Mouse (Mus musculus): ENCODE results near the gene Spata32. TPM values are rescaled to one million over a fixed set of nuclear protein-coding genes. Genes with fewer than 3 reads are reported as not detected.

Spata32 gene
- polyA plus RNA-seq, 1 experiment = not detected

DNA sequence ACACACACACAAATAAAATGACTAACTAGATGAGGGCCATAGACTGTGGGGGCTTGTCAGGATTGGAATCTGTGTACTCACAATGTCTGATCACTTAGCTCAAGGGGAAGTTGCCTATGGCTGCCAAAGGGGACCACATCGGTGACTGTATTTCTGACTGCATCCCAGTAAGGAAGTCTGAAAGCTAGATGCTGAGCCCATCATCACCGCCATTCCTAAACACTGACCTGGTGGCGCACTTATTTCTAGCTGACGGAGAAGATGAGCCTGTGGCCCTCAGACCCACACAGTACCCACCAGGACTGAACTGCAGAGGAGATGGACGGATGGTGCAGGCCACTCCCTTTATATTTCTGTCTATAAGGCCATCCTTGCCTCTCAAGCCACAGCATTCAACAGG, 41.8 kb upstream of the Spata32 start:
- TF ChIP-seq CTCF (IDR thresholded peaks at IDR 0.05; ENCODE audit: low read depth, low read length) (no peak), POLR2A (IDR thresholded peaks at IDR 0.05; ENCODE audit: insufficient read depth, low read length) (no peak)
- H3K27me3 ChIP-seq (ENCODE audit: control insufficient read depth, insufficient read depth, low read length, poor library complexity, severe bottlenecking) = no peaks in the 10 kb centered on the region

DNA sequence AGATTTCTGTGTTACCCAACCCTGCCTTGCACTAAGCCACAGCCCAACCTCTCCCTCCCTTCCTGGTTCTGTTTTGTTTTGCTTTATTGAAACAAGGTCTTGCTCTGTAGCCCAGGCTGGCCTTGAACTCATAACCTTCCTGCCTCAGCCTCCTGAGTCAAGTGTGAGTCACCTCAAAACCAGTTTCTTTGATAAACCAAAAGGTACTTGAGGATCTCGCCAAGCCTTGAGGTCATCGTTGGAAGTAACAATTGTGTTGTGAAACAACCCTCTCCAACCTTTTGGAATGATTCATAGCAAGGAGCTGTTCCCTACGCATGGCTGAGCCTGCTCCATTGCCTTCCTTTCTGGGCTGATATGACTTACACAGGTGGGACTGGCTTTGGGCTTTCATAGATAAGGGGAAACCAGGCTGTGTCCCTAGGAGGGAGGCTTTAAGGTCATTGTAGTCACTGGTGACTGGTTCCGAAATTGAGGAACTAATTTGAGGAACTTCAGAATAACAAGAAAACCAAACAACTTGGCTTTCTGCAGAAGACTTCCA, 39.8 kb upstream of the Spata32 start:
- H3K27me3 ChIP-seq (ENCODE audit: control insufficient read depth, insufficient read depth, low read length, poor library complexity, severe bottlenecking) = no peaks in the 10 kb centered on the region
- H3K36me3 ChIP-seq (ENCODE audit: control insufficient read depth, insufficient read depth, low read length, poor library complexity, severe bottlenecking) = no peaks in the 10 kb centered on the region
- TF ChIP-seq CTCF (IDR thresholded peaks at IDR 0.05; ENCODE audit: low read depth, low read length) (no peak), POLR2A (IDR thresholded peaks at IDR 0.05; ENCODE audit: insufficient read depth, low read length) (no peak), EP300 (IDR thresholded peaks at IDR 0.05; ENCODE audit: insufficient read depth, low read depth, low read length) (no peak)
- H3K9me3 ChIP-seq (replicated peaks; ENCODE audit: control insufficient read depth, insufficient read depth, low read length, poor library complexity, severe bottlenecking) = no peaks in the 10 kb centered on the region
- H3K4me1 ChIP-seq (ENCODE audit: control insufficient read depth, insufficient read depth, low read length) = no peaks in the 10 kb centered on the region
- no peak overlapping the region for H3K4me3 ChIP-seq (ENCODE audit: low read depth, low read length)
- no peak overlapping the region for H3K27ac ChIP-seq (ENCODE audit: insufficient read depth, low read length)
- H3K9ac ChIP-seq (ENCODE audit: low read depth, poor library complexity, severe bottlenecking) = no peak overlapping the region

More for the DNA sequence above, 41.8 kb upstream of the Spata32 start:
- no peak overlapping the region for H3K4me3 ChIP-seq (ENCODE audit: low read depth, low read length)
- no peak overlapping the region for H3K27ac ChIP-seq (ENCODE audit: insufficient read depth, low read length)
- H3K9ac ChIP-seq (ENCODE audit: low read depth, poor library complexity, severe bottlenecking) = no peak overlapping the region
- H3K9me3 ChIP-seq (replicated peaks; ENCODE audit: control insufficient read depth, insufficient read depth, low read length, poor library complexity, severe bottlenecking) = no peaks in the 10 kb centered on the region
- no peaks in the 10 kb centered on the region for H3K36me3 ChIP-seq (ENCODE audit: control insufficient read depth, insufficient read depth, low read length, poor library complexity, severe bottlenecking)
- no peaks in the 10 kb centered on the region for H3K4me1 ChIP-seq (ENCODE audit: control insufficient read depth, insufficient read depth, low read length)

DNA sequence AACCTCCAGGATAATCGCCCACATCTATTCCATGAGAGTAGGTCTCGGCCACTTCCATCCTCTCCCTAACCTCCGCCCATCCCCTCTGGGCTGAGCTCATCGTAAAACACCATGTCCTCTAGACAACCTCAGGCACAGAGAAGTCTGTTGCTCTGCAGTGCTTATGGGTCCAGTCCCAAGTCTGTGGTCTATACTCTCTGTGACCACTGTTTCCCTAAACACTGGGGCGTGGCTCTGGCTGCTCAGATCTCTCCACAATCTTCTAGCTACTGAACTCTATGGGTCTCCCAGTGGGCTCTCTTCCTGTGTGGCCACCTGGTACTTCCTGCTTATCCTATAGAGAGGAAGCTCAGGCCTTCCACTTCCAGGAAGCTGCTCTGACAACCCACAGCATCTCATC, 35.4 kb upstream of the Spata32 start:
- H3K4me1 ChIP-seq (ENCODE audit: control insufficient read depth, insufficient read depth, low read length) = no peaks in the 10 kb centered on the region
- no peak for TF ChIP-seq POLR2A (IDR thresholded peaks at IDR 0.05; ENCODE audit: insufficient read depth, low read length)
- no peaks in the 10 kb centered on the region for H3K9me3 ChIP-seq (replicated peaks; ENCODE audit: control insufficient read depth, insufficient read depth, low read length, poor library complexity, severe bottlenecking)
- no peak overlapping the region for H3K9ac ChIP-seq (ENCODE audit: low read depth, poor library complexity, severe bottlenecking)
- no peaks in the 10 kb centered on the region for H3K36me3 ChIP-seq (ENCODE audit: control insufficient read depth, insufficient read depth, low read length, poor library complexity, severe bottlenecking)
- no peaks in the 10 kb centered on the region for H3K27me3 ChIP-seq (ENCODE audit: control insufficient read depth, insufficient read depth, low read length, poor library complexity, severe bottlenecking)
- H3K4me3 ChIP-seq (ENCODE audit: low read depth, low read length) = no peak overlapping the region
- H3K27ac ChIP-seq (ENCODE audit: insufficient read depth, low read length) = no peak overlapping the region

DNA sequence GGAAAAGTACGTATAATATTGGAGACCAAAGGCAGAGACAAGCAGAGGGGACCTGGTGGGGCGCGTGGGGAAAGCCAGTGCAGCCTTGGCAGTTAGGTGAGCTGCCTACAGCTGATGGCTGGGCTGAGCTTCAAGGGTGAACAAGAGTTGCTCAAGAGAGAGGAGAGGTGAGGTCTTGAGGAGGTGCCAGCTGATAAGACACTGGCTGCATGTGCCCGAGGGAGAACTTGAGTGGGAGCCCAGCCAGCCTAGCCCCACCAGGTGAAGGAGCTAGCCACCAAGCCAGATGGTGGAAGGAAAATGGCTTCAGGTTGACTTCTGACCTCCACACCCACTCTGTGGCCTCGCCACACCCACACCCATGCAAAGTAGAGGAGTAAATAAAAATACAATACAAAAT, 34.1 kb upstream of the Spata32 start:
- H3K9me3 ChIP-seq (replicated peaks; ENCODE audit: control insufficient read depth, insufficient read depth, low read length, poor library complexity, severe bottlenecking) = no peaks in the 10 kb centered on the region
- H3K4me3 ChIP-seq (ENCODE audit: low read depth, low read length) = no peak overlapping the region
- H3K27me3 ChIP-seq (ENCODE audit: control insufficient read depth, insufficient read depth, low read length, poor library complexity, severe bottlenecking) = no peaks in the 10 kb centered on the region
- no peak overlapping the region for H3K27ac ChIP-seq (ENCODE audit: insufficient read depth, low read length)
- no peak overlapping the region for H3K9ac ChIP-seq (ENCODE audit: low read depth, poor library complexity, severe bottlenecking)
- no peak for TF ChIP-seq CTCF (IDR thresholded peaks at IDR 0.05; ENCODE audit: low read depth, low read length)
- no peak for TF ChIP-seq EP300 (IDR thresholded peaks at IDR 0.05; ENCODE audit: insufficient read depth, low read depth, low read length)
- no peak for TF ChIP-seq POLR2A (IDR thresholded peaks at IDR 0.05; ENCODE audit: insufficient read depth, low read length)
- H3K4me1 ChIP-seq (ENCODE audit: control insufficient read depth, insufficient read depth, low read length) = no peaks in the 10 kb centered on the region
- no peaks in the 10 kb centered on the region for H3K36me3 ChIP-seq (ENCODE audit: control insufficient read depth, insufficient read depth, low read length, poor library complexity, severe bottlenecking)

DNA sequence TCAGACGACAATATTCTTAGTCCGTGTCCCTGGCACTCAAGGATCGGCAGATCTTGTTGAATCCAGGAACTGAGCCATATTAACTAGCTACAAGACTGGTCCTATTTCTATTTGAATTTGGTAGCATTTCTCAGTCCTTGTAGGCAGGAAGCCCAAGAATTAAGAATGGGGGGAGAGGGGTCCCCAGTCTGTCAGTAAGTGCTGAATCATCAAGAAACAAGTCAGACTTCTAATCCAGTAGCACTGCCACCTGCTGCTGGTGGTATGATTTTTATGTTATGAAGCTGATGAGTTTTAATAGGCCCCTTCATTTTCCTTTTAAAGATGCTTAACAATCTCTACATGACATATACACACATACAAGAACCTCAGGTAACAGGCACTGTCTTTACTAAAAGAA, 32.1 kb upstream of the Spata32 start:
- TF ChIP-seq CTCF (IDR thresholded peaks at IDR 0.05; ENCODE audit: low read depth, low read length) (no peak), POLR2A (IDR thresholded peaks at IDR 0.05; ENCODE audit: insufficient read depth, low read length) (no peak), EP300 (IDR thresholded peaks at IDR 0.05; ENCODE audit: insufficient read depth, low read depth, low read length) (no peak)
- Histone ChIP-seq H3K4me1 (ENCODE audit: control insufficient read depth, insufficient read depth, low read length) (no peaks in the 10 kb centered on the region), H3K27me3 (ENCODE audit: control insufficient read depth, insufficient read depth, low read length, poor library complexity, severe bottlenecking) (no peaks in the 10 kb centered on the region), H3K27ac (ENCODE audit: insufficient read depth, low read length) (no peak overlapping the region), H3K36me3 (ENCODE audit: control insufficient read depth, insufficient read depth, low read length, poor library complexity, severe bottlenecking) (no peaks in the 10 kb centered on the region), H3K4me3 (ENCODE audit: low read depth, low read length) (no peak overlapping the region), H3K9me3 (replicated peaks; ENCODE audit: control insufficient read depth, insufficient read depth, low read length, poor library complexity, severe bottlenecking) (no peaks in the 10 kb centered on the region), H3K9ac (ENCODE audit: low read depth, poor library complexity, severe bottlenecking) (no peak overlapping the region)

DNA sequence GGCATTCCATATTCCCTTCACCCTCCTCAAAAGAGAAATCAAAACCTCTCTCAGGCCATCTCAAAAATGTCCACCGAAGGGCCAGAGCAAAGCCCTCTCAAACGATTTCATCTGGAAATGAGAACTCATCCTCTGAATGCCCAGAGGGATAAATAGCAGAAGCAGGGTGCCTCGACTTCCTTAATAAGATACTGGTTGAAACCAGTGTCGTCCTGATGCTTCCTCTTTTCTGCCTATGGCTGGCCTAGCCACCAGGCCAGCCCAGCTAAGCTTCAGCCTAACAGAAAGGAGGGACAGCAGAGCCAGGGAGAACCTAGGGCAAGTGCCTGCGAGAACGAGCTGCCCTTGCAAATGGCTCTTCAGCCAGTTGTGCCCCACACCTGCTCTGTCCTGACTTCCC, 31.3 kb upstream of the Spata32 start:
- Histone ChIP-seq H3K27me3 (ENCODE audit: control insufficient read depth, insufficient read depth, low read length, poor library complexity, severe bottlenecking) (no peaks in the 10 kb centered on the region), H3K4me1 (ENCODE audit: control insufficient read depth, insufficient read depth, low read length) (no peaks in the 10 kb centered on the region), H3K9me3 (replicated peaks; ENCODE audit: control insufficient read depth, insufficient read depth, low read length, poor library complexity, severe bottlenecking) (no peaks in the 10 kb centered on the region), H3K4me3 (ENCODE audit: low read depth, low read length) (no peak overlapping the region), H3K36me3 (ENCODE audit: control insufficient read depth, insufficient read depth, low read length, poor library complexity, severe bottlenecking) (no peaks in the 10 kb centered on the region), H3K27ac (ENCODE audit: insufficient read depth, low read length) (no peak overlapping the region), H3K9ac (ENCODE audit: low read depth, poor library complexity, severe bottlenecking) (no peak overlapping the region)
- TF ChIP-seq POLR2A (IDR thresholded peaks at IDR 0.05; ENCODE audit: insufficient read depth, low read length) (no peak), CTCF (IDR thresholded peaks at IDR 0.05; ENCODE audit: low read depth, low read length) (no peak), EP300 (IDR thresholded peaks at IDR 0.05; ENCODE audit: insufficient read depth, low read depth, low read length) (no peak)
